Mouse (Mus musculus) activated CD4-positive, CD25-positive, alpha-beta regulatory T cell (primary cell): Measurements from ENCODE around the gene Fzd5. TPM values are rescaled to one million over a fixed set of nuclear protein-coding genes. Genes with fewer than 3 reads are reported as not detected.

Source experiments
- polyA plus RNA-seq, 2 experiments: library from polyadenylated mRNA; unstranded; fragments of 100-300 nt; shearing (Covaris generic); gene quantifications; one replicate each; pipeline ENCODE4 v1.2.1; 2017

Fzd5 gene
- under 1 TPM; 0.04 to 0.80 TPM for polyA plus RNA-seq

DNA sequence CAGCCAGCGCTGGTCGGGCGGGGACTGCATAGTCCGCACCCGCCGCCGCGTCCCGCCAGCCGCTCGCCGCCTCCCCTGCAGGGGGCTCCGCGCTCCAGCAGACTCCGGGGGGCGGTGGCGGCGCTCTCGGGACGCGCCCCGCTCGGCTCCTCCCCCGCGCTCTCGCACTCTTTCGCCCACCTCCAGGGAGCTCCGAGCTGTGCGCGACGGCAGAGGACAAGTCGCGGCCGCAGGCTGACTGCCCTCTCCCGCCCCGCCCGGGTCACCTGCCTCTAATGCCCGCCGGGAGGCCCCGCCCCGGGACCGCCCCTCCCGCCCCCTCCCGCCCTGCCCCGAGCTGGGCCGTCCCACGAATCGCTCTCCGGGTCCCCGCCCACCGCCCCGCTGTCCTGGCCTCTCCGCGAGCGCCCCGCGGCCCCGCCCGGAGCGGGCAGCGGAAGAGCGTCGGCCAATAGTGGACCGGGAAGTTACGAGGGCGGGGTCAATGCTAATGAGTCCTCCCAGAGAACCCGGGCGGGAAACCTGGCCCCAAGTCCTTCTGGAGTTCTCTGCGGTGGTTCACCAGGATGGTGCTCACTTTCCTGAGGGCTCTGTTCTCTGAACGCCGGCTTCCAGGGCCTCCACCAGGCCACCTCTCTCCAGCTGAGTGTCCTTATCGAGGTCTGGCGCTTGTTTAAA is at the start of gene Fzd5:
TSS of gene Fzd5 (minus strand) at position 250 of the 678 bp plus-strand sequence.

DNA sequence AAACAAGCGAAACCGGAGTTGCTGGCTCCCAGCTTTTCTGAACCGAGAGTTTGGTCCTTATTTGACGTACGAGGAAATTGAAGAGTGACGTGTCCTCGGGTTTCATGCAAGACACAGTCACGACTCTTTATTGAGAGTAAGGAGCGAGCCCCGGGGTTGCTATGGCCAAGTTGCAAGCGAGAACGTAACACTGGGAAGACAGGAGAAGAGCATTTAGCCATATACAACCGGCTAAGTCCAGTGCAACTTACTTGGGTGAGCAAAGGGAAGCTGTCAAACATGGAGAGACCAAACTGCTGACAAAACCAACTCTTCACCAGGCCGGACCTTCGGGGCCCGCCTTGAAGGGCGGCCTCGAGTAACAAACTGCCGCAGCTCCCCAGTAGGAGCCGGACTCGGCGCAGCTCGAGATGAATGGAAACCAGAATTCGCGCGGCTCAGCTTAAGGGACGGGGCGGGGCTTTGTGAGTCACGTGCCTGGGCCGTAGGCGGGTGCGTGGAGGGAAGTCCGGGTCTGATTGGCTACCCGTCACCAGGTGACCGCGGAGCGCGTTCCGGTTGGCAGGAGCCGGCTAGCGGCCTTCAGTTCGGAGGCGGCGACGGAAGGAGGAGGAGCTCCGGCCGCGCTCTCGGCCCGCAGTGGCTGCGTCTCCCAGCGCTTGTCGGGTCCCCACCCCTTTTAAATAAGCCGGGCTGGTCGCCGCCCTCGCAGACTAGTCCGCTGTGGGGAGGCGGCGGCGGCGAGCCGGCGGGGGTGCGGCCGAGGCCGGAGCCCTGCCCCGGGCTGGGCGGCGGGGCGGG is 47.1 kb downstream of the Fzd5 start, which contains the start of gene Ccnyl1:
TSS of gene Ccnyl1 (plus strand) at position 243 of the 801 bp plus-strand sequence.

Other genes with a start within 250 kb of the Fzd5 start
- 10 to 100 TPM; 50.0 to 69.7 TPM for gene Creb1, start 205.1 kb downstream of the Fzd5 start, polyA plus RNA-seq
- gene Mettl21a, start 120.5 kb downstream of the Fzd5 start, polyA plus RNA-seq, result 10 to 100 TPM; 22.4 to 25.7 TPM
- gene Ccnyl1, start 47.3 kb downstream of the Fzd5 start, polyA plus RNA-seq, result 1 to 10 TPM; 3.1 to 4.8 TPM
- 1 to 10 TPM; 2.5 to 3.0 TPM for gene Plekhm3, start 219.1 kb upstream of the Fzd5 start, polyA plus RNA-seq